Mouse (Mus musculus) layer of hippocampus, adult 9-10 months (tissue): ENCODE measurements around the gene Neurog2.

Experiments
- DNase-seq: peaks from one replicate; pipeline ENCODE4 v3.0.0; 2022; ENCODE audit warnings: low spot score

Neurog2 gene

GRCm38 (mm10) chr3:127633080-127634032 lies at the start of gene Neurog2:
Gene Neurog2, plus strand, starts transcription at chr3:127633135.
- DNase-seq = no peak

DNA sequence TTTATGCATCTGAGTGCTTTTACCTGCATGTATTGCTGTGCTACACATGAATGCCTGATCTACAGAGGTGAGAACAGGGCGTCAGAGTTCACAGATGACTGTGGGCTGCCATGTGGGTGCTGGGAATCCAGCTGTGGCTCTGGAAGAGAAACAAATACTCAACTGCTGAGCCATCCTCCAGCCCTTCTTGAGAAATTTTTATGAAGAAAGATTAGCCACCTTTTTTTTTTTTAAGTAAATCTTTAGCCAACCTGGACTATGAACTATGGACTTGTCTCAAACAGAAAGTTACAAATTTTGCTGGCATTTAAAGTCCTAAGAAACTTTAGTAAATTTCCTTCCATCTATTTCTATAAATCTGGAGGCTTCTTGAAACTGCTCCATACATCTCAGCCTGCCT lies 35.8 kb upstream of the Neurog2 start:
- DNase-seq = no peak

DNA sequence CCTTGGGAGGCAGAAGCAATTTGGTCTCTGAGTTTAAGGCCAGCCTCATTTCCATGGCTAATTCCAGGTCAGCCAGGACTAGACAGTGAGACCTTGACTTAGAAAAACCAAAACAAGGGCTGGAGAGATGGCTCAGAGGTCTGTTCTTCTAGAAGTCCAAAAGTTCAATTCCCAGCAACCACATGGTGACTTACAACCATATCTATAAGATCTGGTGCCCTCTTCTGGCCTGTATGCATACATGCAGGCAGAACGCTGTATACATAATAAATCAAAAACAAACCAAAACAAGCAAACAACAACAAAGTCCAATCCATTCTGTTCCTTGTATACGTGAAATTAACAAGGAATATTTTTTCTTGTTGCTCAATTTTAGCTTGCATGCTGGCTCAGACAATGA lies 24.8 kb upstream of the Neurog2 start:
- no peak for DNase-seq

DNA sequence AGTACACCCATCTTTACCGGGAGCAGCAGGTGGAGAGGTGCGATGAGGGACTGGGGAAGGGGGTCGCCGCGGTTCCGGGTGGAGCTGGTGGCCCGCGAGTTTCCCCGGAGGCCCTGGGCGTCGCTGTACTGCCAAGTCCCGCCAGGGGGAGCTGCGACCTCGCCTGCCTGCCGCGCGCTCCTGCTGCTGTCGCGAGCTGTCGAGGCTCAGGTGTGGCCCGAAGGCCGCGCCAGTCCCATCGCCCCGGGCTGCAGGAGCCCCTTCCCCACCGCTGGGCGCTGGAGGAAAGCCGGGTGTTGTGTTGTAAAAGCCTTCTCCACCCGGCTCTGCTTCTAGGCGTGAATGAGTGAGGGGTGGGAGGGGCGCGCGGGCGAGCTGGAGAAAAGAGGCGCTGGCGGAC lies 7.6 kb upstream of the Neurog2 start:
- DNase-seq = no peak

DNA sequence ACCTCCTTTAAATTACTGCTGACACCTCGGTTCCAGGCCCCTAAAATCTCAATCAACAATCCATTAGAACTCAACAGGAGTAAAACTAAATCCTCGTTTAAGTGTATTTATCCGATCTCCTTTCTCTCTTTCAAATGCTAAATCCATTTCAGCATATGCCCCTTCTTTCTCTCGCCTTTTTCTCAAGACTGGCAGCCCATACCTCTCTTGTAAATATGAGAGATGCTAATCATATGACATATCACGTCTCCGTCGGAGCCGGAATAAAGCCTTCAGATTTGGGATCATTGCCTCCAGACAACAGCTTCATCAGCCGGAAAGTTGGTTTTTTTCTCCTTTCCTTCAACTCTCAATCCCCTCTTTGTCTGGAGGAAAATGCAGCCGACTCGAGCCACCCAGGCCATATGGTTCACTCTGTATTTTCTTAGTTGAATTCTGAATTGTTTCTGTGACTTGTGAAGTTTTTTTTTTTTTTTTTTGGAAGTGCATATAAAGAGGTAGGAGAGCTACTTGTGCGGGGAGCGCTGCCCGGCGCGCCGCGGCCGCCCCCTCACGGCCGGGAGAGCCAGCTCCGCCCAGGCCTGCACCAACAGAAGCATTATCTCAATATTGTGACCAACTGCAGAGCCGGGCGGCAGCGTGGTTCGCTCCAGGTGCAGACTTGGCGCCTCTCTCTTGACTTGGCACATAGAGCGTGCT lies 7.1 kb upstream of the Neurog2 start:
- DNase-seq = no peak

DNA sequence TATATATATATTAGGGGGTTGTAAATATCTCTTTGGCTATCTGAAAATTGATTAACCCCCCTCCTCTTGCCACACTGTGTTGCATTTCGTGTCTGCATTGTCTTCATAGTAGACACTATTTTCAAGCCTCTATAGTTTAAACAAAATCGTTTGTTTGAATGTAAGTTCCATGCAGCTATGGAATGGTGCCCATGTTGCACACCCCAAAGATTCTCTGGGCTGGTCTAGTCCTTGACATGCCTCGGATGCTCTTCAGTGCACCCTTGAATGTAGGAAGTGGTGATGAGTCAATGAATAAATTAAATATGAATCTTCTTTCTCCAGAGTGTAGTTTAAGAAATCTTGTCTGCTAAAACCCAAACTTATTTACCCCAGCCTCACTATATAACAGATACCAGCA lies 6.4 kb upstream of the Neurog2 start:
- DNase-seq = no peak

- no peak for DNase-seq
Observed at GRCm38 (mm10) chr3:127627151-127627955, 5.6 kb upstream of the Neurog2 start.

GRCm38 (mm10) chr3:127627956-127628310 lies 5.0 kb upstream of the Neurog2 start:
- DNase-seq = no peak

DNA sequence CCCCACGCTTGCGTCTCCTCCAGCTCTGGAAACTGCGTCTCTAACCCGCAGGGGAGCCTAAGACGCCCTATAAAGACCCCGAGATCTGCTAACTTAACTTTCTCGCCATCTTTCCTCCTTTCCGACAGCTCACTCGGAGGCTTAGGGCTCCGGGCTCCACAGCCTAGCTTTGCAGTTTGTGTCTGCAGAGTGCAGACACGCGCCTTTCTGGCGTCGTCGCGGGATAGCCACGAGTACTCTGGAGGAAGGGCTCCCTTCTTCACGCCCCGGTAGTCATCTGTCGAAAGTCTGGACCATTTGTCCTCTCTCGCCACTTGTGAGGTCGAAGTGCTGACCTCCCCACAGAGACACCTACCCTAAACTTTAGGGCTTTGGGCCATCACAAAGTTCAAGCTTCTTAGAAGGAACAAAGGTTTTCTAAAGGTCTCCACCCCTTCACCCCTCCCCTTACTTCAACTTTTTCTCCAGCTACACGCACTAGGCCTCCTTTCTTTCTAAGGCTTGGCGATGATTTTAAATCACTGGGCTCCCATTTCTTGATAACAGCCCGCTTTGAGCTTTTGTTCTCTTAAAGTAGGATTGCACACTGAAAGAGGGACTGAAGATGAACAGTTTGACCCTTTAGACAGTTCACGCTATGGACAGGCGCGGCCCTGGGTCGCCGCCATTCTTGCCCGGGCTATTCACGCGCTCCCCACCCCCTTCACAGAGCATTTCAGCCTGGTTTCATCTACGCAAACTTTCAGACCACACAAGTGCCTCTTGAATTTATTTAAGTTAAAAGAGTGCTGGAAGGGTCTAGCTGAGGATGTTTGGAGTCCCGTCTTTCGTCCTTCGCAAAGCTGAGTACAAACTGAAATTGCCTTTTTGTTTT lies 4.4 kb upstream of the Neurog2 start:
- no peak for DNase-seq

GRCm38 (mm10) chr3:127630190-127630589 lies 2.7 kb upstream of the Neurog2 start:
- no peak for DNase-seq

DNA sequence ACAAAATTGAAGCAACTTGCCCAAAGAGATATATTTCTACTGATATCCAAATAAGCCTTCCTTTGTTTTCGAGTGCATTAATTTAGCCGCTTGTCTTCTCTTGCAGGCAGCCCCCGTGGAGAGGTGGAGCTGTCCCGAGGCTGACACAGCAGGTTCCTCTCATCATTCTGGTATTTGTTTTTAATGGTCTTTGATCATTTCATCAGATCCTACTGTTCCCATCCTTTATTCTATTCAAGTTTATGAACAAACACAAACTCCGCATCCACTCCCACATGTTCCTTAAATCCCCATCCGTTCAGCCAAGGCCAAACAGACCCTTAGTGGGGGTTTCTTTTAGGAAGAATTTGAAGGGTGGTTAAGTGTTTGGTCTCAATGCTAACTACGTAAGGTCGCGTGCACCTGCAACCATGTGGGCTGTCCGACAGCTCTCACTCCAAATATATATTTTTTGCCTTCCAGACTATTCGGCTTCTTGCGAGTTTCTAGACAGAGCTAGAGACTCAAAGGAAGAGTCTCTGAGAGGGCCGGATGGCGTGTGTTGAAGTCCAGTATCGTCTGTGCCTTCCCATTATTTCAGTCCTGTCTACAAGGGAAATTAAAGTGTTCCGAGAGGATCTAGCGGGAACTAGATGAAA lies 2.1 kb upstream of the Neurog2 start:
- DNase-seq = no peak

GRCm38 (mm10) chr3:127631582-127631981 lies 1.4 kb upstream of the Neurog2 start:
- no peak for DNase-seq

DNA sequence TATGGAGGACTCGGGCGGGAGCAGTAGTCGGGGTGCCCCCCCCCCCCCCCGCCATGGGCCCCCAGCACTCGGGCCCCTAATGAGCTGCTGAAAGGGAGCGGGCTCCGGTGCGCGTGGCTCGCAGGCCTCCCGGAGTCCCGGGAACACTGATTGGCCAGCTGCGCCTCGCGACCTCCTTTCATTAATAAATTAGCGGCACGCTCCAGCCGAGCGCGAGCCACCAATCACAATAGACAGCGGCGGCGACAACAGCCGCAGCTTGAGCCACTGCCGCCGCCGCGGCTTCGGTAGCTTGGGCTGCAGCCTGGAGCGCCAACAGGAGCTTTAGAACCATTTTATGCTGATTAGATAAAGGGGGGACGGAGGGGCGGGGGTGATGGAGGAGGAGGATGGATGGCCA lies 404 bp upstream of the Neurog2 start:
- no peak for DNase-seq

DNA sequence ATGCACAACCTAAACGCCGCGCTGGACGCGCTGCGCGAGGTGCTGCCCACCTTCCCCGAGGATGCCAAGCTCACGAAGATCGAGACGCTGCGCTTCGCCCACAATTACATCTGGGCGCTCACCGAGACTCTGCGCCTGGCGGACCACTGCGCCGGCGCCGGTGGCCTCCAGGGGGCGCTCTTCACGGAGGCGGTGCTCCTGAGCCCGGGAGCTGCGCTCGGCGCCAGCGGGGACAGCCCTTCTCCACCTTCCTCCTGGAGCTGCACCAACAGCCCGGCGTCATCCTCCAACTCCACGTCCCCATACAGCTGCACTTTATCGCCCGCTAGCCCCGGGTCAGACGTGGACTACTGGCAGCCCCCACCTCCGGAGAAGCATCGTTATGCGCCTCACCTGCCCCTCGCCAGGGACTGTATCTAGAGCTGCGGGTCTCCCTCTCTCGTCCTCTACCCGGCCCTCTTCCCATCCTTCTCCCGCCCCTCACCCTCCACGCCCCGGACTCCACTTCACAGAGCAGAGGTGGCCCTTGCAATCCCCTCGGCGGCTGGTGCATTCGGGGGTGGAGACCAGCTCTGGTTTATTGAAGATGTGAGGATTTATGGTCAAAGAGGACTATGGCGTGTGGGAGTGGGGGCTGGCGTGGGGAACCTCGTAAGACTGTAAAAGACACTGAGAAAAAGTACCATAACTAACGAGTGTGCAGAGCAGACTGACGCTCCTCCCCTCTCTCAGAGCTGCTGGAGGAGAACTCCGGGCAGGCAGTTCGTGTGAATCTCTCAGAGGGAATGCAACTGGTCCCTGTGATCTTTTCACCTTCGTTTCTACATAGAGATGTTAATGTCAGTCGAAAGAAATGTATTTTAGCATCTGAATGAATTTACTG lies 1.4 kb downstream of the Neurog2 start:
- DNase-seq = no peak

- no peak for DNase-seq
Observed at GRCm38 (mm10) chr3:127634984-127635349, 2.0 kb downstream of the Neurog2 start.

DNA sequence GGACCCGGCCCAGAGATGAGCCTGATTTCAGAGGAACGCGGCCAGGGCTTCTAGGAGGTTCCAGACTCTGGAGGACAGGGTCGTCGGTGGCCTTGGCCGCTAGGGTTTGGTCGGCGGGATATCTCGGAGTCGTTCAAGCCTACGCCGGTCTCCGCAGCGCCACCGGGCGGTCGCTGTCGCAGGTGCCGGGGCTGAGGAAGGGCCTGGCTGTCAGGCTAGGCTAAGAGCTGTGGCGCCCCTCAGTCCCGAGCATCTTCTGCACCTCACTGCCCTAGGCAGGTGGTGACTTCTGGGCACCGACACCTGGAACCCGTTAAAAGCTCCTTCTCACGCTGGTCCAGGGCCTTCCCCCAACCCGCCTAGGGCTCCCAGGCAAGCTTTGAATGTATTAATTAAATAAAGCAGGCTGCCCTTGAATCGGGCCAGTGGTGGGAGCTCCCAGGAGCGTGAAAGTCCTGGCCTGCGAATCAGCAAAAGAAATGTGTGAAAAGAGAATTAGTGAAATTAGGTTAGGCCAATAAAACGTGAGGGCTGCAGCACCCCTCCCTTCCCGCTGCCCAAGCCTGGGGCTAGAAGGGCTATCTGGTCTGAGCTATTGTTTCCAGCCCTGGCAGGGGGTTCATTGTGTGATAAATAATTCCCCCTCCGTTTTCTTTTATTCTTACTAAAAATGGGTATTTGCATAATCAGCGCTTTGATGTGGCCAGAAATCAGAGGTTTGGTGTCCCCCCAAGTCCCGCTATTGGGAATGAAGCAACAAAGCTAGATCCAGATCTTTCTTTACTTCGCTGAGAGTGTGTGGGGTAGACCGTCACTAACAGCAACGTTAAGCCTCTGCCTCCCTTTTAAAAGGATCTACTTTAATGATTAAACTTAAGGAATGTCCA lies 7.2 kb downstream of the Neurog2 start:
- no peak for DNase-seq

DNA sequence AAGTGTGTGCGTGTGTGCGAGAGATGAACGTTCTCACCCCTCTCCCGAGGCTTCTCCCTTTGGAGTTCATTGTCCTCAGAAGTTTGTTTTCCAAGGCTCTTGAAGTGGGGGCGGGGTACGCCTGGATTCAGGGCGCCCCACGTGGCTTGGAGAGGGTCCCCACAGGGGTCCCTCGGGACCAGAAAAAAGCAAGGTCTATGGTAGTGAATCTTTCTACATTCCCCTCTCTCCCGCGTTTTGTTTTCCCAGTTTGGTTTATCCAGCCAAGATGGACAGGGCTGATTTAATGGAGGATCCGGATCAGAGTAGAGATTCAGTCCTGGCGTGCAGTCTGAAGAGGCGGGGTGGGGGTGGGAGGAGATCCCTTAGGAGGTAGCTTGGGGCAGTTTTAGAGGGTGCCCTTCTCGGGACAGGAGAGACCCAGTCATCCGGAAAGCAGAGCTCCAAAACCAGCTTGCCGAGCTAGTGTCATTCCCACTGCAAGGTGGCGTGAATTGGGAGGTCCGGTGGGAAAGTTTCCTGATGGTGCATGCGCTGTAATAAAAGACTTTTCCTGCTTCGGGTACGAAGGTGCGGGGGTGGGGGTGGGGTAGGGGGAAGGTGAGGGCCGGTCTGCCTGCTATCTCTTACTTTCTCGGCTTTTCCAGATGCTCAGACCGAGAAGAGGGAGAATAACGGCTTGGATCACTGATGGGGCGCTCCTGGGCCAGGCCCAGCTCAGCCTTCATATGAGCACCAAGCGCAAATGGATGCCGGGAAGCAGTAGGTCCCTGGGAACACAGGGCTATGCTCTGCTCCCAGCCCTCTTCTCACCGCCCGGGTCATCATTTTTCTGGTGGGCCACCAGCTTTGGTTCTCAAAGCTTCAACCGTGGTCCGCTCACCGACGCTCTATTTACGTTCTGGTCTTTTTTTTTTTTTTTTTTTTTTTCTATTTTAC lies 8.1 kb downstream of the Neurog2 start:
- DNase-seq = no peak

- no peak for DNase-seq
Observed at GRCm38 (mm10) chr3:127642211-127642610, 9.3 kb downstream of the Neurog2 start.
